Mouse (Mus musculus) embryonic fibroblast, embryonic 13.5 days (primary cell): ENCODE data around the gene Acvrl1.

Source experiments
- CTCF ChIP-seq: IDR thresholded peaks from 2 replicates; pipeline ENCODE4 v1.5.1; 2011; ENCODE audit warnings: mild to moderate bottlenecking, control low read depth, low read length, moderate library complexity, borderline replicate concordance; ENCODE audit not compliant: insufficient read depth
- POLR2A ChIP-seq: IDR thresholded peaks from 2 replicates; pipeline ENCODE4 v1.6.1; 2011; ENCODE audit warnings: low read depth, mild to moderate bottlenecking, control low read depth, low read length, moderate library complexity

DNA sequence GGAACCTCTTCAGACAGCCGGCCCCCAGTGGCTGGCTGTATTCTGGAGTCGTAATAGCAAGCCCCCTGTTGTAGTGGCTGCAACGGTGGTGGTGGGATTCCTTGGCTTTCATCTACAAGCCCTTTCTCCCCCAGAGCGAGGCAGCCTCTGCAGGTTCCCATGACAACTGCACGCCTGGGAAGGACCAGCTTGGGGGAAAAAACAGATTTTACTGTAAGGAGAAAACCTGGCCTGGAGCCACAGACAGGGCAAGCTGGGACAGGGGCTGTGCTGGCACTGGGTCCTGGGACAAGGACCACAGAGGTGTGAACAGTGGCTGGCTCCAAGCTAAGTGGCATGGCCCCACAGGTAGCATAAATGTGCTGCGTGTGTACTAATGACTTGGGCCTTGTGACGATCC is 32.3 kb downstream of the Acvrl1 start:
- TF ChIP-seq CTCF (no peak), POLR2A (no peak)
